Mouse (Mus musculus) thymus, adult 2 months (tissue): Measurements from ENCODE around the gene Morn5. TPM values are rescaled to one million over a fixed set of nuclear protein-coding genes. Genes with fewer than 3 reads are reported as not detected.
A peak's percentile ranks its signal among the peaks of the same experiment; 100 is the strongest.

ENCODE experiments used
- DNase-seq: peaks from one replicate; pipeline ENCODE4 v3.0.0; 2021
- H3K27ac ChIP-seq: fragments of 200-500 bp; 2 replicates; pipeline ENCODE4 v1.5.1; 2012; ENCODE audit warnings: low read length, control low read depth; ENCODE audit not compliant: control insufficient read depth, insufficient read depth
- H3K27me3 ChIP-seq: fragments of 200-500 bp; 2 replicates; pipeline ENCODE4 v1.6.1; 2012; ENCODE audit warnings: mild to moderate bottlenecking, low read length, moderate library complexity, mixed read lengths; ENCODE audit not compliant: control insufficient read depth, insufficient read depth
- H3K36me3 ChIP-seq: fragments of 200-500 bp; 2 replicates; pipeline ENCODE4 v1.6.1; 2012; ENCODE audit warnings: mild to moderate bottlenecking, low read length, moderate library complexity; ENCODE audit not compliant: control insufficient read depth, insufficient read depth
- H3K4me1 ChIP-seq: fragments of 200-500 bp; replicated peaks from 2 replicates; pipeline ENCODE4 v1.6.1; 2012; ENCODE audit warnings: low read length; ENCODE audit not compliant: control insufficient read depth, insufficient read depth
- H3K4me3 ChIP-seq: fragments of 200-500 bp; 2 replicates; pipeline ENCODE4 v1.5.1; 2012; ENCODE audit warnings: mild to moderate bottlenecking, low read length, control low read depth, moderate library complexity; ENCODE audit not compliant: control insufficient read depth, insufficient read depth
- CTCF ChIP-seq: fragments of 200-500 bp; IDR thresholded peaks from 2 replicates; pipeline ENCODE4 v1.5.1; 2012; ENCODE audit warnings: mild to moderate bottlenecking, control low read depth, low read length, moderate library complexity, borderline replicate concordance; ENCODE audit not compliant: control insufficient read depth, poor library complexity, insufficient read depth; ENCODE audit errors: extremely low read depth
- POLR2A ChIP-seq: fragments of 200-500 bp; IDR thresholded peaks from 2 replicates; pipeline ENCODE4 v1.6.1; 2012; ENCODE audit warnings: mild to moderate bottlenecking, low read length, control low read depth, moderate library complexity; ENCODE audit not compliant: control insufficient read depth, poor library complexity, insufficient read depth; ENCODE audit errors: extremely low read depth
- WGBS: fragments of 180-500 bp; shearing (Covaris S2); methylation state at CpG from one replicate; pipeline ENCODE4 v1.1.7; 2018; 5-methylcytosine and 5-hydroxymethylcytosine counted together
- polyA plus RNA-seq: library from polyadenylated mRNA; depleted of rRNA; stranded (reverse); fragments of >200 nt; gene quantifications from 2 replicates; pipeline ENCODE4 v1.2.3, GENCODE M21; 2012

The Morn5 gene
- polyA plus RNA-seq, 1 experiment: 0.26 TPM

- Histone ChIP-seq H3K27ac (no peak overlapping the region), H3K27me3 (peaks cover 55% of the 10 kb centered on the region), H3K36me3 (no peaks in the 10 kb centered on the region), H3K4me3 (no peak overlapping the region), H3K4me1 (peaks cover 7% of the 10 kb centered on the region)
- TF ChIP-seq CTCF: no peak
- no peak for TF ChIP-seq POLR2A
- no peak for DNase-seq
- 10% methylated on average over 28 of the region's 28 CpGs for WGBS
Measured at GRCm38 (mm10) chr2:36101866-36102558, 52.8 kb downstream of the Morn5 start.

- TF ChIP-seq POLR2A: no peak
- no peak for TF ChIP-seq CTCF
- no peak overlapping the region for H3K4me3 ChIP-seq
- H3K36me3 ChIP-seq: no peaks in the 10 kb centered on the region
- peaks cover 51% of the 10 kb centered on the region for H3K27me3 ChIP-seq
- H3K4me1 ChIP-seq: peaks cover 7% of the 10 kb centered on the region
- no peak overlapping the region for H3K27ac ChIP-seq
- DNase-seq: no peak
- WGBS: 6% methylated on average over 21 of the region's 21 CpGs
Measured at GRCm38 (mm10) chr2:36102559-36102946, 53.3 kb downstream of the Morn5 start.

- 7% methylated on average over 21 of the region's 21 CpGs for WGBS
- no peak overlapping the region for H3K4me3 ChIP-seq
- no peaks in the 10 kb centered on the region for H3K36me3 ChIP-seq
- H3K4me1 ChIP-seq: peaks cover 7% of the 10 kb centered on the region
- DNase-seq: no peak
- peaks cover 49% of the 10 kb centered on the region for H3K27me3 ChIP-seq
- TF ChIP-seq CTCF (no peak), POLR2A (no peak)
- H3K27ac ChIP-seq: no peak overlapping the region
Measured at GRCm38 (mm10) chr2:36103069-36103554, 53.9 kb downstream of the Morn5 start.

GRCm38 (mm10) chr2:36103555-36104367 is 54.5 kb downstream of the Morn5 start:
- Histone ChIP-seq H3K36me3 (no peaks in the 10 kb centered on the region), H3K27ac (no peak overlapping the region), H3K4me1 (peaks cover 7% of the 10 kb centered on the region), H3K27me3 (peaks cover 46% of the 10 kb centered on the region), H3K4me3 (no peak overlapping the region)
- peak; percentile 2 for DNase-seq
- TF ChIP-seq CTCF (no peak), POLR2A (no peak)
- WGBS: 5% methylated on average over 38 of the region's 38 CpGs

GRCm38 (mm10) chr2:36104436-36104955 is 55.2 kb downstream of the Morn5 start:
- WGBS: 5% methylated on average over 32 of the region's 32 CpGs
- H3K4me3 ChIP-seq: no peak overlapping the region
- H3K4me1 ChIP-seq: peaks cover 7% of the 10 kb centered on the region
- no peak for TF ChIP-seq POLR2A
- no peak for TF ChIP-seq CTCF
- H3K27ac ChIP-seq: no peak overlapping the region
- DNase-seq: no peak
- H3K36me3 ChIP-seq: no peaks in the 10 kb centered on the region
- peaks cover 44% of the 10 kb centered on the region for H3K27me3 ChIP-seq

- Histone ChIP-seq H3K4me3 (no peak within 1 kb of the TSS), H3K36me3 (no peaks in the 10 kb centered on the region), H3K27me3 (peaks cover 44% of the 10 kb centered on the region), H3K4me1 (peaks cover 7% of the 10 kb centered on the region), H3K27ac (no peak within 1 kb of the TSS)
- 3% methylated on average over 54 of the region's 58 CpGs for WGBS
- no peak for DNase-seq
- TF ChIP-seq POLR2A: no peak
- no peak for TF ChIP-seq CTCF
Measured at GRCm38 (mm10) chr2:36104956-36105741, 55.9 kb downstream of the Morn5 start, which contains the start of gene Lhx6. Lhx6 (minus strand) TSS chr2:36105408.
